Mouse (Mus musculus) adrenal gland, postnatal 14 days (tissue): ENCODE data around the gene Sema4b. TPM values are rescaled to one million over a fixed set of nuclear protein-coding genes. Genes with fewer than 3 reads are reported as not detected.

Experiments
- DNase-seq: peaks from one replicate; pipeline ENCODE4 v3.0.0; 2021; ENCODE audit warnings: mixed read lengths
- long read RNA-seq, 2 experiments: library from polyadenylated mRNA; stranded (forward); transcript quantifications; one replicate each; pipeline ENCODE4 v2.0.0; 2021
- total RNA-seq: library from RNA; stranded (reverse); gene quantifications from 2 replicates; pipeline ENCODE4 v1.2.3, GENCODE M21; 2021

Sema4b gene
- 46.9 and 57.0 TPM in 2 replicates for total RNA-seq
- long read RNA-seq, experiment 1, transcript Sema4b-201 (15 exons, 3,949 nt): major isoform, 8 of 17 reads
- long read RNA-seq, experiment 1, transcript Sema4b-204 (14 exons, 3,760 nt): minor isoform, 5 of 17 reads
- long read RNA-seq, experiment 1, partial matches to known transcripts: 1 of 17 reads
- long read RNA-seq, experiment 1, other reads (novel, unspliced or antisense): 3 of 17 reads
- long read RNA-seq, experiment 2, transcript Sema4b-201 (15 exons, 3,949 nt): major isoform, 5 of 12 reads
- long read RNA-seq, experiment 2, partial matches to known transcripts: 2 of 12 reads
- long read RNA-seq, experiment 2, other reads (novel, unspliced or antisense): 3 of 12 reads

GRCm38 (mm10) chr7:80186531-80187296, at the start of gene Sema4b:
Gene Sema4b, plus strand, starts transcription at chr7:80186841.
- DNase-seq: peak; percentile 97

DNA sequence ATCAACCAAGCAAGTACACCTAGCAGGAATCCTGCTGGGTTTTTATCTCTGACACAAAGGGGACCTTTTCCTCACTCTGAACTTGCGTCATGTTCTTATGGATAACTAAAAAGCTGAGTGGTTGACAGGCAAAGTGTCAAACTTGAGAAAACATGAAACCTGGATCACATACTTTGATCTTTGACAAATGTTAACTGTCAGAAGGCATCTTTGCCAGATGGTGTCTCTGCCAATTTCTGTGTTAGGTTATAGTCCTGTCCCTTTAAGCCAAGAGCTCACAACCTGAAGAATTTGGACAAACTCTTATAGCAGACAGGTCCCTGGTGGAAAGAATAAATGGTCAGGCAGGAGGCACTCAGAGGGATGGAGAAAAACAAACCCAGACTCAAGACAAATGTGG, 48.3 kb upstream of the Sema4b start:
- DNase-seq: no peak

DNA sequence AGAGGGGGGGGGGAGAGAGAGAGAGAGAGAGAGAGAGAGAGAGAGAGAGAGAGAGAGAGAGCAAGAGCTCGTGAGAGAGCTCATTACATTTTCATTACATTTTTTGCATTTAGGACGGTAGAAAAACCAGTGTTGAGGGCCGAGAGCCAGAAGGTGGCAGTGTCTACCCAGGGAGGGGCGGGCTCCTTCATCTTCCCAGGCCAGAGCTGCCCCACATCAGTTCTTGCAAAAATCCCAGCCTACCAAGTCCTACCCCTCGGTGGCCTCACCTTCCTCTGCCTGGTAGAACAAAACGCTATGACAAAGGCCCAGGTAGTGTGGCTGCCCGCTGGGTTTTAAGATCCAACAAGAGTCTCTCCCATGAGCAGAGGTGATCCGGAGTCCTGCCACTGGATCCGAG, 45.8 kb upstream of the Sema4b start:
- DNase-seq: peak; percentile 88

DNA sequence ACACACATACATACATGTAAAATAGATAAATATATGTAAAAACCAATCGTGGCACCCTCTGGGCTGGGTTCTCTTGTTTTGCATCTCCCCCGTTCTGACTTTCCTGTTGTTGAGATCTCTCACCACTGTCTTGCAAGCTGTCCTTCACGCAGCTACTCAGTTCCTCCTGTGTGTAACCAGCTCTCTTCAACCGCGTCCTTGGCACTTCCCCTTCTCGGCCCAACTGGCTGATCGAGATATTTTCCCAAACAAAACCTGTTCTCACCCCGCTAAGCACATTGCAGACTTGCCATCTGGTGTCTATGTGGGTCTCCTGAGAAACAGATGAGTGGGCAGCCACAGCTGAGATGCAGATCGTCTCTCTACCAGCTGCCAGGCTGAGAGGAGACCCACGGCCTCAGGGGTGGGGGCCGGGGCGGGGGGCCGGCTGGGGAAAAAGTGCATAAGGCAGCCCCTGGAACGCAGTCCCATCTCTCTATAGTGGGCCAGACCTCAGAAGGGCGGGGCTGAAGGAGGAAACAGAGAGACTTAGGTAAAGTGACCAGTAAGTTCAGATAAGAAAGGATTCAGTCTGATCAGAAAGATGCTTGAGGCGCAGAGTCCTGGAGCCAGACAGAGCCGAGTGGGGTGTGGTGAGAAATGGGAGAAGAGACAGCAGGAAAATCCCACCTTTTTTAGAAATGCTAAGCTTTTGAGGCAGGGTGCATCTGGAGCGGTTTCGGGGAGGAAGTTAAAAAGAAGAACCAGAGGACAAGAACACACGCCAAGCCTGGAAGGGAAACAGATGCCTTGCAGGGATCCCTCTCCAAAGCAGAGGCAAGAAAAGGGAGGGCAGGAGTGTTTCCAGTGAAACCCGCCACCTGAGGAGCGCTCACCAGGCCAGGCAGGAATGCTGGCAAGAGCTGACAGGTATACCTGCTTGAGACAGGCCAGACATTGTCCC, 43.0 kb upstream of the Sema4b start:
- peak; percentile 60 for DNase-seq

DNA sequence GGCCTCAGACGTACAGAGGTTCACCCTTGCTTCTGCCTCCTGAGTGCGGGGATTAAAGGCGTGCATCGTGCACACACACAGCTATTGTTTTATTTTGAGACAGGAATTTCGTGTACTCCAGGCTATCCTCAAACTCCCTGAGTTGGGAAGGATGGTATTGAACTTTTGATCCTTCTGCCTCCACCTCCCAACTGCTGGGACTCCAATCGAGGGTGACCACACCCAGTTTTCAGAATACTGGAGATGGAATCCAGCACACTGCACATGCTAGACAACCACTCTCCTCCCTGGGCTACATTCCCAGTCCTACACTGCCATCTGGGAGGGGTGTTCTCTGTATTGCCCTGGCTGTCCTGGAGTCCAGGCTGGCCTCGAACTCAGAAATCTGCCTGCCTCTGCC, 41.9 kb upstream of the Sema4b start:
- no peak for DNase-seq

GRCm38 (mm10) chr7:80146077-80146476, 40.6 kb upstream of the Sema4b start:
- DNase-seq: no peak

GRCm38 (mm10) chr7:80149356-80149755, 37.3 kb upstream of the Sema4b start:
- peak; percentile 50 for DNase-seq

DNA sequence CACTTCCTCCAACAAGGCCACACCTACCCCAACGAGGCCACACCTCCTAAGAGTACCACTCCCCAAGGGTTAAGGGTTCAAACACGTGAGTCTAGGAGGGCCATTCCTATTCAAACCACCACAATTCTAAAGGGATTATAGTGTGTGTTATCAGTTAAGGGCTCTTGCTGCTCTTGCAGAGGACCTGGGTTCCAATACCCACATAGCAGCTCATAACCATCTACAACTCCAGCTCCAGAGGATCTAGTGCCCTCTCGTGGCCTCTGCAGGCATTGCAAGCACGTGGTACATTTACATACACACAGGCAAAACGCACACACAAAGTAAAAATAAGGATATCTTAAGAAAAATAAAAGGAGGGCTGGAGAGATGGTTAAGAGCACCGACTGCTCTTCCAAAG, 34.5 kb upstream of the Sema4b start:
- DNase-seq: no peak

DNA sequence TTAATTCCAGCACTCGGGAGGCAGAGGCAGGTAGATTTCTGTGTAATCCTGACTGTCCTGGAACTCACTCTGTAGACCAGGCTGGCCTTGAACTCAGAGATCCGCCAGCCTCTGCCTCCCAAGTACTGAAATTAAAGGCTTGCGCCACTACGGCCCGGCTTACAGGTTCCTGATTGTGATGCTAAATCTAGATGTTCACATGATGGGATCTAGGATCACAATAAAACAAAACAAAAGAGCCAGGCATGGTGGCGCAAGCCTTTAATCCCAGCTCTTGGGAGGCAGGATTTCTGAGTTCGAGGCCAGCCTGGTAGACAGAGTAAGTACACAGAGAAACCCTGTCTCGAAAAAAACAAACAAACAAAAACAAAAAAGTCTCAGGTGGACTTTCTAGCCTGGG, 33.9 kb upstream of the Sema4b start:
- no peak for DNase-seq

- DNase-seq: no peak
Observed at GRCm38 (mm10) chr7:80154689-80155088, 32.0 kb upstream of the Sema4b start.

DNA sequence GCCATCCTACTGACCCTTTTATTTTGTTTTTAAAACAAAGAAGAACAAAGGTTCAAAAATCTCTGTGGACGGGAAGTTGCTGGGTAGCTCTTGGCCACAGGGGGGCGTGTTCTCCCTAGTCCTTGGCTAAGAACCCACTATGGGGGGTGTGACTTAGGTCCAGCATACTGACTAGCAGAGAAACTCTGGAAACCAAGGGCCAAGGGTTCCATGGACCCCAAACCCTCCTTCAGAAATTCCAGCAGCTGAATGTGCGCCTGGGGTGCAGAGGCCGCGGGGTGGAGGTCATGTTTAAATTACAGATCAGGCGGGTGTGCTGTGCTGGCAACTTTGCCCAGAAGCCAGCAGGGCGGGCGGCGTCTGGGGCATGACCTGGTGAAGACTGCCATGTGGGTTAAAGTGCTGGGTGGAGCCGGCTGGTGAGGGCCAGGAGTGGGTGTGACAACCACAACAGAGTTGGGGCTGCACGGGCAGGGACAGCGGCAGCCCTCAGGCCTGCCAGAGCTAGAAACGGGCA, 29.9 kb upstream of the Sema4b start:
- peak; percentile 90 for DNase-seq

DNA sequence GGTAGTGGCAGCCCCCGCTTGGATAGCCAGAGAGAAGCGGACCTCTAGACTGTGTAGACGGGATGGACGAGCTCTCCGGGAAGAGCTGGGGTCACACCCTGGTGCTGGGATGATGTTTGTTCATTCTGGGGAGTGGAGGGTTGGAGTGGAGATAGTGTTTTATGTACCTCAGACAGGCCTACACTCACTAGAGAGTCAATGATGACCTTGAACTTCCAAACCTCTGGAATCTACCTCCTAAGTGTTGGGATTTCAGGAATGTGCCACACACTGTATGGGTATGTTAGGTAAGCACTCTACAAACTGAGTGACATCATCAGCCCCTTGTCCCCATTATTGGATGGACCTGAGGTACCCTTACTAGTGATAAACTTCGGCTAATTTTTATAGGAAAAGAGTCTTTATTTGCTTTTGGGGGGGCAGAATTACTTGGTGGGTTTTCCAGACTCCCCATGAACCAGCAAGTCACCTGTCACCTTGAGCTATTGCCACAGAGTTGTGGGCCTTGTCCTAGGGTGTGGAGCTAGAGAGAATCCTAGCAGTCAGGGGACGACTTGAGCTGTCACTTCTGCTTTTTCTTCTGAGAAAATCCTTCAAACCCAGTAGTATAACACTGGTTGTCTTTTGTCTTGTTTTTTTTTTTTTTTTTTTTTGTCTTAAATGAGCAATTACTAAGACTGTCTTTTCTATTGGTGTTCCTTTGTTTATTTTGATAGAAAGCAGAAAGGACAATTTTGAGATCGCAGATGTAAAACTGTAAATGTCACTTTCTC, 28.0 kb upstream of the Sema4b start:
- DNase-seq: no peak

GRCm38 (mm10) chr7:80160293-80160944, 26.2 kb upstream of the Sema4b start:
- DNase-seq: peak; percentile 52

DNA sequence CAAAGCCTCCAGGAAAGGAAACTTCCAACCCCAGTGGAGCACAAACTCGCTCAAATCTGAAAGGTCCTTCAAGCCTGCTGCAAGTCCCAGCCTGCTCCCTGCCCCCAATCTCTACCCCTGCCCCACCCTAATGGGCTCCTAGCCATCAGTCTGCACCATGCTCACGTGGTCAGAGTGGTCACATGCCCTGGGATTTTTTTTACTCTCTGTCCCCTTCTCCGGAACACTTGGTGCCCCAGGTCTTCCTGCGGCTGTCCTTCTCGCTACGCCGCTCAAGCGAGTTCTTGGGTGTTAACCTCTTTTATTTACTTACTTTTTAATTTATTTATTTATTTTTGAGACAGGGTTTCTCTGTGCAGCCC, 25.7 kb upstream of the Sema4b start:
- peak; percentile 79 for DNase-seq

DNA sequence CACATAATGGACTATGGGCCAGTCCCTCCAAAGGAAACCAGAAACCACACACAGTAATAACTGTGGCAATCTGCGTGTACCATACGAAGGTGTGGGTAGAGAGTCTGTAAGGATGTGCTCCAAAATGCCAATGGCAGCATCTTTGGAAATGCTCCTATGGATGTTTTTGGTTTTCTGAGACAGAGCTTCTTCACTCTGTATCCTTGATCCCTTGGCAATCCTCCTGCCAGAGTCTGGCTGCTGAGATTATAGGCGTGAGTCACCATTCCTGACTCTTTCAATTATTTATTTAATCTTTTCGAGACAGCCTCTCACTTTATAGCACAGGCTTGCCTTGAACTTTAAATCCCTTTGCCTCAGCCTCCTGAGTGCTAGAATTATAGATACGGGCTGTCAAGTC, 21.2 kb upstream of the Sema4b start:
- DNase-seq: peak; percentile 76

- DNase-seq: peak; percentile 90
Observed at GRCm38 (mm10) chr7:80166740-80167139, 19.9 kb upstream of the Sema4b start.

GRCm38 (mm10) chr7:80169847-80170246, 16.8 kb upstream of the Sema4b start:
- DNase-seq: no peak

DNA sequence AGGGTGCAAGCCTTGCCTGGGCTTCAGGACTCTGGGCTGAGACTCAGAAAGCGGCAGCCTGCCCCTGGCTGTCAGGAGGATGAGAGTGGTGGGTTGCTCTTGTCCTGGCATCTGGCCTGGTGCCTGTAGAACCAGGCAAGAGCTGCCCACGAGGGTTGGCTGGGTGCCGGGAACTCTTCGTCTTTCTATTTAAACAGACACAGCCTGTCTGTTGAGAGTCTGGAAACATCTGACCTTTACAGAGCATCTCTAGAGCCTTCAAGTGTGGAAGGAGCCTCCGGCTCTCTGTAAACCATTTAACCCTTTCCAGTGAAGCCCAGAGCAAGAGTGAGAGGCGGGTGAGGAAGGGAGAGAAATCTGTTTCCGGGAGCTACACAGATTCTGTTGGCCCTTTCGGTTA, 15.3 kb upstream of the Sema4b start:
- DNase-seq: peak; percentile 85

DNA sequence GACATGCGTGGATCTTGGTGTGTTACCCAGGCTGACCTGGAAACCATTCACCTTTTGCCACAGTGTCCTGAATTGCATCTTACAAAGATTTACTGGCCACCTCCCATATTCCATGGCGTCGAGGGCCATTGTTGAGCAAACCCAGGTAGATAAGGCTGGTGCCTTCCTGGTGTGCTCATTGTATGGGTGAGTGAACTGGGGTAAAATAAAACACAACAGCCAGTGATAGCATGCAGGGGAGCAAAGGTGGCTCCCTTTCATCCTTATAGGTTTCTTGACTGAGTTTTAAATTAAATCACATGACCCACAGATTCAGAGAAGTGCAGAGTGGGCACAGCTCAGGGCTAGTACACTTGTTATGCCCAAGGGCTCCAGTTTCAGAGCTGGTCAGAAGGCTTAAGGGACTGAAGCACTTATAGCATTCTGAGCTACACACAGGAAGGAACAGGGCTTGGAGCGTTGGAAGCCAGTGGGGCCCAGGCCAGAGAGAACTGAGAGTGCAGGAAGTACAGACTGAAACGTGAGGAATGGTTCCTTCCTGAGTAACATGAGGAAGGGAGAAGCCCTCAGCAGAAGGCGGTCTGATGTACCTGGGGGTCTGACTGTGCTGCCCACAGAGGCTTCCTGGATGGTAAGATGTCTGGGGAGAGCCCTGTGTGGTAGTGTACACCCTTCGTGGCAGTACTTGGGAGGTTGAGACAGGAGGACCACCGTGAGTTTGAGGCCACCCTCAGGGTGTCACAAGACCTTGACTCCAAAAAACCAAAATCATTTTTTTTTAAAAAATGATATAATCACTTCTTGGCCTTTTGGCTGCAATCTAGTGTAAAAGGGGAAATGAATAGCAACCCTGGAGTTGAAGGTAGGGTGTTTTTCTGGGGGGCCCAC, 14.3 kb upstream of the Sema4b start:
- no peak for DNase-seq

GRCm38 (mm10) chr7:80176159-80176558, 10.5 kb upstream of the Sema4b start:
- peak; percentile 2 for DNase-seq
